In the genomic region with DNA sequence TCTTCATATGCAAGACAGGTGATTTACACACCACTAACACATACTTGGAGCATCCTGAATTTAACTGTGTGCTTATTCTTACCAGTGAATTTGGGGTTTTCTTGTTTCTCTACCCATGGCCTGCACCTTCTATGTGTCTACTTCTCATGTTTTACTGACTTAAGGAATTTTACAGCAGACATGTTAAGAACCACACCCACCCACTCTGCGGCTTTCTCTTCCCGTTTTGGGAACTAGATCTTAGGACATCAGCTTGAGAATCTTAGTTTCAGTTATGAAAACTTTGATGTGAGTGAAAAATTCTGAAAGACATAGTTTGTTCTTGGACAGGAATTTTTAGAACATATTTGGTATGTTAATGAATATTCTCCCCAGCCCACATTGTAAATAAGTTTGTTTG, we compare ENCODE assay signal across 19 mouse cellular contexts.
DNase-seq lines count a peak whose midpoint lies in the region; ATAC-seq and TF ChIP-seq lines count a peak whose summit lies in the region.
"Had no signal": no experiment of that assay in that cellular context is flagged by ENCODE, and none has a peak within 500 bp of the region (broad histone marks: within the 10 kb centered on the region; RNA-seq: fewer than 3 reads in every experiment).

No protein-coding gene starts in this region.

- H3K27ac ChIP-seq in kidney, adult 2 months (ENCODE audit: insufficient read depth, low read depth, low read length) = no peak overlapping the region
- H3K27ac ChIP-seq in lung, postnatal 0 days (ENCODE audit: low read length) = no peak overlapping the region
- peak overlapping the region; percentile 66 for H3K27ac ChIP-seq in macrophage
- no peak overlapping the region for H3K27ac ChIP-seq in midbrain, embryonic 14.5 days (replicated peaks; ENCODE audit: low read depth, low read length)
- H3K27ac ChIP-seq: embryonic facial prominence, embryonic 13.5 days; forebrain, embryonic 12.5 days; hindbrain, embryonic 10.5 days; hindbrain, embryonic 14.5 days had no signal

- TF ChIP-seq EP300 in lung, postnatal 0 days (IDR thresholded peaks at IDR 0.05) = no peak

- ATAC-seq in lung, postnatal 0 days = no peak
- ATAC-seq in monocyte, adult 5-6 weeks (replicated peaks; ENCODE audit: insufficient number of reproducible peaks, low FRiP score, low TSS enrichment, poor library complexity, severe bottlenecking) = peak; percentile 60
- no peak for ATAC-seq in midbrain, embryonic 14.5 days (ENCODE audit: low FRiP score, low TSS enrichment)

- H3K79me2 ChIP-seq in macrophage (ENCODE audit: inconsistent target) = no peaks in the 10 kb centered on the region

- no peak overlapping the region for H3K4me3 ChIP-seq in kidney, adult 2 months (ENCODE audit: insufficient read depth, low read depth, low read length)
- no peak overlapping the region for H3K4me3 ChIP-seq in lung, postnatal 0 days (ENCODE audit: low read depth, low read length)
- H3K4me3 ChIP-seq in macrophage (ENCODE audit: inconsistent target) = no peak overlapping the region
- H3K4me3 ChIP-seq in midbrain, embryonic 14.5 days (replicated peaks; ENCODE audit: low read depth, low read length) = no peak overlapping the region
- H3K4me3 ChIP-seq: embryonic facial prominence, embryonic 13.5 days; forebrain, embryonic 12.5 days; hindbrain, embryonic 10.5 days had no signal

- H3K9ac ChIP-seq in lung, postnatal 0 days (replicated peaks; ENCODE audit: low read depth) = no peak overlapping the region
- H3K9ac ChIP-seq in midbrain, embryonic 14.5 days (replicated peaks; ENCODE audit: low read length) = no peak overlapping the region
- H3K9ac ChIP-seq: embryonic facial prominence, embryonic 13.5 days; forebrain, embryonic 12.5 days; hindbrain, embryonic 14.5 days had no signal

- no peak for TF ChIP-seq POLR2A in kidney, adult 2 months (IDR thresholded peaks at IDR 0.05; ENCODE audit: low read depth, low read length)

- H3K9me3 ChIP-seq in lung, postnatal 0 days (ENCODE audit: low read length) = no peaks in the 10 kb centered on the region
- H3K9me3 ChIP-seq in midbrain, embryonic 14.5 days (ENCODE audit: control insufficient read depth, low read length) = no peaks in the 10 kb centered on the region
- H3K9me3 ChIP-seq: embryonic facial prominence, embryonic 13.5 days; forebrain, embryonic 12.5 days; hindbrain, embryonic 10.5 days had no signal

- H3K27me3 ChIP-seq in kidney, adult 2 months (replicated peaks; ENCODE audit: control insufficient read depth, insufficient read depth, low read length) = no peaks in the 10 kb centered on the region
- no peaks in the 10 kb centered on the region for H3K27me3 ChIP-seq in lung, postnatal 0 days (replicated peaks; ENCODE audit: insufficient read depth, low read length)
- H3K27me3 ChIP-seq in midbrain, embryonic 14.5 days (ENCODE audit: control insufficient read depth, insufficient read depth, low read length) = no peaks in the 10 kb centered on the region
- H3K27me3 ChIP-seq: embryonic facial prominence, embryonic 13.5 days; forebrain, embryonic 12.5 days had no signal

- 76% methylated on average over 2 of the region's 2 CpGs for WGBS in kidney, adult 2 months
- WGBS in lung, postnatal 0 days = 67% methylated on average over 2 of the region's 2 CpGs
- WGBS in macrophage (ENCODE audit: missing documents) = no CpG with 5 or more reads among the region's 2 CpGs
- WGBS in midbrain, embryonic 14.5 days = 92% methylated on average over 2 of the region's 2 CpGs

- no peaks in the 10 kb centered on the region for H3K36me3 ChIP-seq in kidney, adult 2 months (ENCODE audit: control insufficient read depth, insufficient read depth, low read length)
- H3K36me3 ChIP-seq in lung, postnatal 0 days (ENCODE audit: insufficient read depth, low read length) = no peaks in the 10 kb centered on the region
- H3K36me3 ChIP-seq in macrophage (ENCODE audit: inconsistent target) = no peaks in the 10 kb centered on the region
- H3K36me3 ChIP-seq in midbrain, embryonic 14.5 days (ENCODE audit: control insufficient read depth, insufficient read depth, low read length) = peaks cover 29% of the 10 kb centered on the region
- H3K36me3 ChIP-seq: embryonic facial prominence, embryonic 13.5 days; forebrain, embryonic 12.5 days had no signal

- H3K4me2 ChIP-seq in lung, postnatal 0 days (replicated peaks; ENCODE audit: low read depth, low read length) = no peak overlapping the region
- no peak overlapping the region for H3K4me2 ChIP-seq in midbrain, embryonic 14.5 days (ENCODE audit: low read length)
- H3K4me2 ChIP-seq: embryonic facial prominence, embryonic 13.5 days; forebrain, embryonic 12.5 days; hindbrain, embryonic 14.5 days had no signal

- no peak for TF ChIP-seq CTCF in kidney, adult 2 months (conservative IDR thresholded peaks at IDR 0.05; ENCODE audit: insufficient read depth, insufficient read length, low read depth, low read length)
- TF ChIP-seq CTCF in lung, postnatal 0 days (IDR thresholded peaks at IDR 0.05) = no peak

- no peaks in the 10 kb centered on the region for H3K4me1 ChIP-seq in kidney, adult 2 months (ENCODE audit: control insufficient read depth, insufficient read depth, low read length)
- H3K4me1 ChIP-seq in lung, postnatal 0 days (ENCODE audit: insufficient read depth, low read depth, low read length) = no peaks in the 10 kb centered on the region
- no peaks in the 10 kb centered on the region for H3K4me1 ChIP-seq in midbrain, embryonic 14.5 days (ENCODE audit: control insufficient read depth, insufficient read depth, low read length)
- H3K4me1 ChIP-seq: embryonic facial prominence, embryonic 13.5 days had no signal

- DNase-seq in kidney, adult 2 months = peak; percentile 18
- no peak for DNase-seq in kidney, adult 11 months
- peak; percentile 69 for DNase-seq in lung, postnatal 36 days
- DNase-seq in lung, postnatal 0 days (ENCODE audit: low spot score) = no peak
- no peak for DNase-seq in neural tube, embryonic 10.5 days (ENCODE audit: extremely low spot score, low spot score)
- DNase-seq in midbrain, embryonic 14.5 days = no peak
- DNase-seq: adrenal gland, adult 8-10 months; adrenal gland, postnatal 36 days; cerebellum, adult 11 months; cerebellum, adult 8-10 months; cerebellum, postnatal 14 days; gastrocnemius, postnatal 36 days; heart, postnatal 14 days had no signal

Comparison
In these comparisons a context has a peak if more than half of its experiments do, and no peak if none do; other contexts are left out.
1. DNase-seq: peak in kidney, adult 2 months (single experiment) and lung, postnatal 36 days (single experiment); none in kidney, adult 11 months (single experiment), lung, postnatal 0 days (single experiment), neural tube, embryonic 10.5 days (single experiment) and midbrain, embryonic 14.5 days (single experiment).